Mouse (Mus musculus): Measurements from ENCODE around the gene Lrrc36.

The Lrrc36 gene

GRCm38 (mm10) chr8:105413391-105413790 lies at the start of gene Lrrc36, which contains the start of gene Kctd19:
Lrrc36 (plus strand) TSS chr8:105413571.
Kctd19 (minus strand) TSS chr8:105413502.
- peak; percentile 71 for DNase-seq

- no peak for DNase-seq
Measured at GRCm38 (mm10) chr8:105367107-105367506, 46.3 kb upstream of the Lrrc36 start.

- no peak for DNase-seq
Measured at GRCm38 (mm10) chr8:105372473-105372872, 40.9 kb upstream of the Lrrc36 start.

GRCm38 (mm10) chr8:105373032-105373431 lies 40.3 kb upstream of the Lrrc36 start, which contains the start of gene Plekhg4:
Plekhg4 (plus strand) TSS chr8:105373274.
- DNase-seq: no peak

DNA sequence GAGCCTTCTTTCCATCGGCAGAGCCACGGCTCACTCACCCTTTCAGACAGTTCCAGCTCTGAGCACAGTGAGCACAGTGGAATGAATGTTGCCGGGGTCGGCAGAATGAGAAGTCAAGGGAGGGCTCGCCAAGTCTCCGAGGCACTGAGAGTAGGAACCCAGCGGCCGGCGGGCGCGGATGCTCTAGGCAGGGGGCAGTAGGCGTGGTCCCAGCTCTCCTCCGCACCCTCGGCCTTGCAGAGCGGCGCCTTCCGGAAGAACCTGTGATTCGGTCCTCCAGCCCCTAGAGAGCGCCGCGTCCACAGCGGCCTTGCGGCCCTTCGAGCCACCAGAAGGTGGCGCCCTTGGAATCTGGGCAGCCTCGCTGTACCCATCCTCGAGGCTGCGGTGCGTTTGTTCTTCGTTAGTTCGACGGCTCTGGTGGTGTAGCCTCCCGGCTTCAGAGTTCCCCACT lies 38.8 kb upstream of the Lrrc36 start:
- peak; percentile 53 for DNase-seq

DNA sequence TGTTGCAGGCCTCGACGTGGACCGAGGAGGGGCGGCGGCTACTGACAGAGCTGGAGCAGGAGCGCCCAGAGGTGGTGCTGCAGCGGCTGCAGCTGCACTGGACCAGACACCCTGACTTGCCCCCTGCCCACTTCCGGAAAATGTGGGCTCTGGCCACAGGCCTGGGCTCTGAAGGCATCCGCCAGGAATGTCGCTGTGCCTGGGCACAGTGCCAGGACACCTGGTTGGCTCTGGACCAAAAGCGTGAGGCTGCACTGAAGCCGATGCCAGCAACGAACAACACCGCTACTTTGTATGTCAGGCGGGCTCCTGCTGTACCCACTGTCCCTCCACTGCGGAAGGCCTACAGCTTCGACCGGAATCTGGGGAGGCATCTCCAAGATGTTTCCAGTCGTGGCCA lies 34.7 kb upstream of the Lrrc36 start:
- DNase-seq: peak; percentile 88

DNA sequence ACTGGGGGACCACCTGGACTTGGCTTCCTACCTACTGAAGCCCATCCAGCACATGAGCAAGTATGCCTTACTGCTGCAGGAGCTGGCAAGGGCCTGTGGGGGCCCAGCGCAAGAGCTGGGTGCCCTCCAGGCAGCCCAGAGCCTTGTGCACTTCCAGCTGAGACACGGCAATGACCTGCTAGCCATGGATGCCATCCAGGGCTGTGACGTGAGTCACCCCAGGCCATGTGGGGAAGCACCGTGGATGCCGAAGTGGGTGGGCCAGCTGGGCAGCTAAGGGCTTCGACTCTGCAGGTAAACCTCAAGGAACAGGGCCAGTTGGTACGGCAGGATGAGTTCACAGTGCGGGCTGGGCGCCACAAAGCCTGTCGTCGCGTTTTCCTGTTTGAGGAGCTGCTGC lies 33.1 kb upstream of the Lrrc36 start:
- no peak for DNase-seq

DNA sequence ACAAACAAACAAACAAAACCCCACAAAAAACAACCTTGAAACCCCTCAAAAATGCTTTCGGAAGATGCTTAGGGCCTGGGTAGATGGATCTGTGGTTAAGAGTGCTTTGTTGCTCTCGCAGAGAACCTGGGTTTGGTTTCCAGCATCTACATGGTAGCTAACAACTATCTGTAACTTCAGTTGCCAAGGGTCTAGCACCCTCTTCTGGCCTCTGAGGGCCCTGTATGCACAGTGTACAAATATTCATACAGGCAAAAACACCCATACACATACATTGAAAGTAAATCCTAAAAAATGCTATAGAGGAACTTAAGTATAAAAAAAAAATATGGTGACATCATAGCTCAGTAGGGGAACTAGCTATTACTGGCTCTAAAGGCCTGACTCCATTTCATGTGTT lies 29.3 kb upstream of the Lrrc36 start:
- no peak for DNase-seq

GRCm38 (mm10) chr8:105387151-105387550 lies 26.2 kb upstream of the Lrrc36 start:
- DNase-seq: peak; percentile 70

DNA sequence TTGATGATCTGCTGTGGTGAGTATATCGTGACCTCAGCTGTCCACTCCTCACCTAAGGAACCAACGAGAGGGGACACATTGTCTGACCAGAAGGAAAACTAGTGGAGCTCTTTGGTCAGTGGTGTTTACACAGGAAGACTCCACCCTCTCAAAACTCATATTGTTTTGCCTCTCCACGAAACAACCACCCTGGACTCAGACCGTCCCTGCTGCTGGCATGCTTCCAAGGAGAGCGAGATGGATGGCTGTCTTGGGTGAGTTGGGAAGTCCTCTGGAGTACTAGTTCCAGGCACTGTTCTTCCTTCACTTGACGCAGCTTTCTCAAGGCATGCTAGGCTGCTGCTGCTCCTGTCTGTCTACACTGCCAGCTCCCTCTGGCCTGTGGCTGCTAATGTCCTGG lies 24.3 kb upstream of the Lrrc36 start:
- DNase-seq: peak; percentile 46

DNA sequence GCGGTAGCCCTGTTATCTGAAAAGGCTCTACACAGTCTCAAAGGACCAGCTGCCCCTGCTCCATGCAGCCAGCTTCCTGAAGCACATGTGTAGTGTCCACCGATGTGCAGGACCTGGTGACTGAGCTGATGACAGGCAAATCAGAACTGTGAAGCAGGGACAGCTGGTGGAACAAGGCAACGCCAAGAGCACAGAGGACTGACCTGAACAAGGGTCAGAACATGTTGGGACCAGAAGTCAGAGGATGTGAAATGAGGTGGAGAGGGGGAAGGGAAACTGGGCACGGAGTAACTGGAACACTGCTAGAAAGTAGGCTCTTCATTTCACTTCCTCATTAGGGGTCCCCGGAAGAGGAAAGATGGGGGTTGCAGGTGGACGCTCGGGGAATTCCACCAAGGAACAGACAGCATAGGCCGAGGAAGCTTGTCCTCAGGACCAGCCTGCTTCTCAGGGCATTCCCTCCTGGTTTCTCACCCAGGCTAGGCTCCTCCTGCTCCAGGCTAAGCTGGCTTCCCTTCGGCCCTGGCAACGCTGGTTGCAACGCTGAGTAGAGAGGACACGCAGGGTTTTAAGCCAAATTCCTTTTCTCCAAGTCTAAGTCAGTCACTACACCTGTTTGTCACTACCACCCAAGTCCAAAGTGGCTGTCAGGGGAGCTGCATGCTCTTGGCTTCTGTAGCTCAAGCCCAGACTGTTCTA lies 20.1 kb upstream of the Lrrc36 start:
- no peak for DNase-seq

GRCm38 (mm10) chr8:105393915-105394314 lies 19.5 kb upstream of the Lrrc36 start:
- DNase-seq: no peak

- DNase-seq: peak; percentile 75
Measured at GRCm38 (mm10) chr8:105397747-105398146, 15.6 kb upstream of the Lrrc36 start.

DNA sequence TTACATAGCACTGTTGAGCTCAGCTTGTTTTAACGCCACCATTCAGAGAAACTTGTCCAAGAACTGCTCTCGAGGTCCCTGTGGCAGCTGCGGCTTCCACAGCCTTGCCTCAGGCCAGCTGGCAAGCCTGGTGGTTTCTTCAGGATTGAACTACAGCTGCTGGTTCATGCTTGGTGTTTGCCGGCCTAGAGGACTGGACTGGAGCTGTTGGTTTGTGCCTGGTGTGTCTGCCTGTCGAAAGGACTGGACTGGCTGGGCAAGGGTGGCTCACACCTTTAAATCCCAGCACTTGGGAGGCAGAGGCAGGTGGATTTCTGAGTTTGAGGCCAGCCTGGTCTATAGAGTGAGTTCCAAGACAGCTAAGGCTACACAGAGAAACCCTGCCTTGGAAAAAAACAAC lies 13.4 kb upstream of the Lrrc36 start:
- DNase-seq: no peak

DNA sequence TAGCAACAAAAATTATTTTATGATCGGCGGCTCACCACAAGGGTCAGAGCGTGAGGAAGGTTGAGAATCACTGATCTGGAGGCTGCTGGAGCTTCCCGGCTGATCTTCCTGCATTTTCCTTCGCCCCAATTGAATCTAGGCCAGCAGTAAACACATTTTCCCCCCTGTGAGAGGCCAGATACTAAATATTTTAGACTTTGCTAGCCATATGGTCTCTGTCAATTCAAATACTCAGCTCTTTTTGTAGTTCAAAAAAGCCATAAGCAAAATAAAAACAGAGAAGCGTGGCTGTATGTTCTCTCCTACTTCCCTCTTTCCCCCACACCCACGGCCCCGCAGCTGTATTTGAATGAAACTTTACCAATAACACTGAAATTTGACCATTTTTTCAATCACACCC lies 9.9 kb upstream of the Lrrc36 start:
- DNase-seq: no peak

DNA sequence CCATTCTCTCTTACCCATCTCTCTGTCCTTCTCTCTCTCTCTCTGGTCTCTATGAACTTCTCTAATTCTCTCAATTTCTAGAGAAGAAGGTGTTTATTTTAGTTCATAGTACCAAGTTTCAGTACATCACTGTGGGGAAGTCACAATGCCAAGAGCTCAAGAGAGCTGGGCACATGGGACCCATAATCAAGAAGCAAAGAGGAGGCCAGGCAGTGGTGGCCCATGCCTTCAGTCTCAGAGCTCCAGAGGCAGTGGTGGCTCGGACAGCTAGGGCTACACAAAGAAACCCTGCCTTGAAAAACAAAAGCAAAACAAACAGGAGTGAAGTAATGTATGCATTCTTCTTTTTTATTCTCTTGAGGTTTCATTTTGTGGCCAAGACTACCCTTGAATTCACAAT lies 8.9 kb upstream of the Lrrc36 start:
- no peak for DNase-seq

GRCm38 (mm10) chr8:105406416-105406815 lies 7.0 kb upstream of the Lrrc36 start:
- peak; percentile 34 for DNase-seq

GRCm38 (mm10) chr8:105408331-105408730 lies 5.0 kb upstream of the Lrrc36 start:
- no peak for DNase-seq

DNA sequence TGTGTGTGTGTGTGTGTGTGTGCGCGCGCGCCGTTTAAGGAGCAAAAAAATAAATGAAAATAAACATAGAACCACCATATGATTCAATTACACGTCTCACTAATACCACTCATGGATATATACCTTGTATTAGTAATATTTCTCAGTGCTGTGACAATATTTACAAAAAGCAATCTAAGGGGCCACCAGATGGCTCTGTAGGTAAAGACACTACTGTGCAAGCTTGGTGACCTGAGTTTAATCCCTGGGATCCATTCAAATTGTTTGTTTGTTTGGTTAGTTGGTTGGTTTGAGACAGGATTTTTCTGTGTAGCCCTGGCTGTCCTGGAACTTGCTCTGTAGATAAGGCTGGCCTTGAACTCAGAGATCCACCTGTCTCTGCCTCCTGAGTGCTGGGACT lies 3.4 kb upstream of the Lrrc36 start:
- DNase-seq: no peak

DNA sequence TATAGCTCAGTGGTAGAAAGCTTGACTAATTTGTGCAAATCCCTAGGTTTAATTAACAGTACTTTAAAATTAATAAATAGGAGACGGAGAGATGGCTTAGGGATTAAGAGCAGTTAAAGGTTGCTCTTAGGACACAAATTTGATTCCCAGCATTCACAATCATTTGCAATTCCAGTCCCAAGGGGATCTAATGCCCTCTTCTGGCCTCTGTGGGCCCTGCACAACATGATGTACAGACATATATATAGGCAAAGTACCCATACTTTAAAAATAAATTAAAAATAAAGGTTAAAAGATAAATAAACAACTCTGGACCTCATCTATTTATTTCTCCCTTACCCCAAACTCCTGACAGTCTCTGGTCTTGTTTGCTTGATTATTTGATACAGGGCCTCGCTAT lies 5.6 kb downstream of the Lrrc36 start:
- no peak for DNase-seq

DNA sequence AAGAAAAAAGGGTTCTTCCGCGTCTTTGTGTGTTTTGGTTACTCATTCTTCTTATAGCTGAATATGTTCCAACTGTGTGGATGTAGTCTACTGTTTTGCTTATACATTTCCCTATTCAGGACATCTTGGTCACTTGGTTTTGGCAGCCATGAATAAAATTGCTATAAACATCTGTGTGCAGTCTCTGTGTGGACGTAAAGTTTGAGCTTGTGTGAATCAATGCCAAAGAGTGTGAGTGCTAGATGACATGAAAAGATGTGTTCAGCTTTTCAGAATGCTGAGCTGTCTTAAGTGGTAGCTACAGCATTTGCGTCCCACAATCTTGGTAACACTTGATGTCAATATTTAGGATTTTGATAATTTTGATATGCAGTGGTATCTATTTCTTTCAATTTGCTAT lies 6.4 kb downstream of the Lrrc36 start:
- no peak for DNase-seq

GRCm38 (mm10) chr8:105422006-105422405 lies 8.6 kb downstream of the Lrrc36 start:
- DNase-seq: no peak

- DNase-seq: no peak
Measured at GRCm38 (mm10) chr8:105426878-105427277, 13.5 kb downstream of the Lrrc36 start.

DNA sequence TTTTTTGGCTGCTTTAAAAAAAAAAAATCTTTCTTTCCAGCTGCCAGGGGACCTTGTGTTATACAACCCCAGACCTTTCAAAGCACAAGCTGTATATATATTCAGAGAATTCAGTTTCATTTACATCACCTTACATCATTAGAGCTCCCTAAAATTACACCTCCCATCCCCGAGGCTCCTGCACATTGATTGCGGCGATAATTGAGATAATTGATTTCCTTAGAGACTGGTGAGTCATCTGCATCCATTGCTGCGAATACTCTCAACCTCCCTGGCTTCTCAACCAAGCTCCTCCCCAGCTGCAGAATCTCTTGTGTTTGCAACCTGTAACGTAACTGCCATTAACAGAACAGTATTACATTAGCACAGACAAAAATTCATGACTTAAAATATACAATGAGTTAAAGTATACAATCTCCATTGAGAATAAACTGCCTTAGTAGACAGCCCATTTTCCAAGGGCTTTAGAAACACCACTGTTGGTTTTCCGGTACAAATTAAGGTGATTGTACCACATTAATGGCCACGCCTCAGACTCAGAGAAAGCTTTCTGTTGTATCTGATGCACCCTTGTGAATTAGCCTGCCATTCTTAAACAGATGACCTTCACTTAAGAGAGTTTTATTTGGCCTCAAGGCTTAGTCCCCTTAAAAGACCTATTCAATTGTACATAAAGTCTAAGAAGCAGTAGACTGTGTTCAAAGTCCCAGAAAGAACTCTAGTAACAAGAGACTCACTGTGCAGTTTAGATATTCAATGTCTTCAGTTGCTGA lies 18.6 kb downstream of the Lrrc36 start:
- DNase-seq: no peak
